Mouse (Mus musculus) Patski (cell line): ENCODE data around the gene Tmem135. TPM values are rescaled to one million over a fixed set of nuclear protein-coding genes. Genes with fewer than 3 reads are reported as not detected.
A peak's percentile ranks its signal among the peaks of the same experiment; 100 is the strongest.

ENCODE experiments used
- ATAC-seq: fragments of 100-300 bp; one replicate; pipeline ENCODE4 v1.8.0; 2021
- CTCF ChIA-PET: fragments of 350-600 bp; sonication (Branson Sonifier 250); formaldehyde crosslinking; loops from one replicate; lab custom pipeline; 2022; ENCODE audit warnings: inconsistent platforms; lab: Charles Lee
- POLR2A ChIA-PET: fragments of 350-600 bp; sonication (Branson Sonifier 250); formaldehyde crosslinking; loops from one replicate; lab custom pipeline; 2022; ENCODE audit warnings: antibody characterized with exemption, inconsistent platforms; lab: Charles Lee
- DNase-seq: peaks from one replicate; pipeline ENCODE4 v3.0.0-alpha.2; 2011; ENCODE audit warnings: low read depth, low spot score
- H3K27me3 ChIP-seq: fragments of 371-371 bp; one replicate; pipeline ENCODE4 v1.5.1; 2021
- CTCF ChIP-seq: fragments of 100-300 bp; IDR thresholded peaks from one replicate; pipeline ENCODE4 v1.5.1; 2021
- in situ Hi-C: fragments of 300-500 bp; cut with MboI; formaldehyde crosslinking; loops from 3 replicates; pipeline ENCODE4 v1.11.1; 2018; ENCODE audit warnings: low pct_unique_long_range_greater_than_20kb, mixed read lengths
- polyA plus RNA-seq: library from polyadenylated mRNA; unstranded; gene quantifications from one replicate; pipeline ENCODE4 v1.2.3, GENCODE M21; 2021

The Tmem135 gene
- polyA plus RNA-seq, 1 experiment from 2014 or later = 48.3 TPM

- ATAC-seq (peak; percentile 74), DNase-seq (no peak)
- CTCF ChIA-PET = interaction anchor here (1.4 to 3.9 kb wide), 3 partner anchors 11 to 235 kb away, joined by 3 to 20 read pairs (median 7); no protein-coding TSS in a partner anchor
- no peaks in the 10 kb centered on the region for H3K27me3 ChIP-seq
- in situ Hi-C loops = no loop called here
- TF ChIP-seq CTCF = no peak
- POLR2A ChIA-PET = no interaction called here
Observed at GRCm38 (mm10) chr7:89403053-89403972, 709 bp downstream of the Tmem135 start.

- CTCF ChIA-PET = interaction anchor here (0.5 to 3.9 kb wide), 4 partner anchors 10 to 234 kb away, joined by 3 to 20 read pairs (median 5); no protein-coding TSS in a partner anchor
- no peak for ATAC-seq
- POLR2A ChIA-PET = no interaction called here
- no peak for TF ChIP-seq CTCF
- in situ Hi-C loops = no loop called here
- DNase-seq = no peak
- no peaks in the 10 kb centered on the region for H3K27me3 ChIP-seq
Observed at GRCm38 (mm10) chr7:89401936-89402335, 2.1 kb downstream of the Tmem135 start.

GRCm38 (mm10) chr7:89401136-89401858 is 2.7 kb downstream of the Tmem135 start:
- in situ Hi-C loops = no loop called here
- CTCF ChIA-PET = interaction anchor here (0.8 to 3.9 kb wide), 4 partner anchors 9 to 233 kb away, joined by 3 to 20 read pairs (median 6); no protein-coding TSS in a partner anchor
- H3K27me3 ChIP-seq = no peaks in the 10 kb centered on the region
- POLR2A ChIA-PET = no interaction called here
- TF ChIP-seq CTCF = no peak
- ATAC-seq (no peak), DNase-seq (no peak)

GRCm38 (mm10) chr7:89400721-89401120 is 3.3 kb downstream of the Tmem135 start:
- CTCF ChIA-PET = interaction anchor here (0.8 to 3.9 kb wide), 4 partner anchors 9 to 232 kb away, joined by 3 to 20 read pairs (median 4); no protein-coding TSS in a partner anchor
- no peak for TF ChIP-seq CTCF
- ATAC-seq (no peak), DNase-seq (no peak)
- H3K27me3 ChIP-seq = no peaks in the 10 kb centered on the region
- POLR2A ChIA-PET = no interaction called here
- in situ Hi-C loops = no loop called here

GRCm38 (mm10) chr7:89397837-89398534 is 6.0 kb downstream of the Tmem135 start:
- DNase-seq (no peak), ATAC-seq (no peak)
- TF ChIP-seq CTCF = no peak
- CTCF ChIA-PET = interaction anchor here (1.0 to 1.8 kb wide), 3 partner anchors 14 to 229 kb away, joined by 3 to 6 read pairs (median 5); no protein-coding TSS in a partner anchor
- in situ Hi-C loops = no loop called here
- POLR2A ChIA-PET = no interaction called here
- H3K27me3 ChIP-seq = no peaks in the 10 kb centered on the region

- in situ Hi-C loops = no loop called here
- ChIA-PET POLR2A (no interaction called here), CTCF (interaction anchor here (1.8 kb wide), 1 partner anchor 228 kb away, joined by 5 read pairs; no protein-coding TSS in a partner anchor)
- H3K27me3 ChIP-seq = no peaks in the 10 kb centered on the region
- ATAC-seq (no peak), DNase-seq (no peak)
- TF ChIP-seq CTCF = no peak
Observed at GRCm38 (mm10) chr7:89396386-89396785, 7.6 kb downstream of the Tmem135 start.

- CTCF ChIA-PET = interaction anchor here (1.0 kb wide), 1 partner anchor 13 kb away, joined by 3 read pairs; no protein-coding TSS in a partner anchor
- POLR2A ChIA-PET = no interaction called here
Observed at GRCm38 (mm10) chr7:89395399-89395798, 8.6 kb downstream of the Tmem135 start.

GRCm38 (mm10) chr7:89392825-89393224 is 11.2 kb downstream of the Tmem135 start:
- ChIA-PET CTCF (interaction anchor here (1.1 to 3.3 kb wide), 2 partner anchors 9 kb away, joined by 3 to 20 read pairs; no protein-coding TSS in a partner anchor), POLR2A (no interaction called here)
- TF ChIP-seq CTCF = peak; percentile 12
- no peak for ATAC-seq
- in situ Hi-C loops = no loop called here
- no peaks in the 10 kb centered on the region for H3K27me3 ChIP-seq
- DNase-seq = no peak

More at GRCm38 (mm10) chr7:89395399-89395798, 8.6 kb downstream of the Tmem135 start:
- H3K27me3 ChIP-seq = no peaks in the 10 kb centered on the region
- no peak for DNase-seq
- TF ChIP-seq CTCF = no peak
- no peak for ATAC-seq
- in situ Hi-C loops = no loop called here

- no peaks in the 10 kb centered on the region for H3K27me3 ChIP-seq
- POLR2A ChIA-PET = no interaction called here
- no peak for ATAC-seq
- CTCF ChIA-PET = interaction anchor here (1.1 to 3.3 kb wide), 2 partner anchors 8 to 10 kb away, joined by 3 to 20 read pairs; no protein-coding TSS in a partner anchor
- in situ Hi-C loops = no loop called here
- no peak for DNase-seq
- TF ChIP-seq CTCF = no peak
Observed at GRCm38 (mm10) chr7:89392388-89392787, 11.6 kb downstream of the Tmem135 start.
